Mouse (Mus musculus): ENCODE measurements around the gene Dnajc4. TPM values are rescaled to one million over a fixed set of nuclear protein-coding genes. Genes with fewer than 3 reads are reported as not detected.
A peak's percentile ranks its signal among the peaks of the same experiment; 100 is the strongest.

Dnajc4 gene
- polyA plus RNA-seq, 1 experiment from 2014 or later = 23.3 TPM

GRCm38 (mm10) chr19:6979486-6980380 is 12.6 kb downstream of the Dnajc4 start:
- peak overlapping the region; percentile 85 for H3K27ac ChIP-seq (ENCODE audit: low read depth)
- H3K4me3 ChIP-seq (ENCODE audit: low read depth, low read length) = peak overlapping the region; percentile 70
- H3K27me3 ChIP-seq (replicated peaks; ENCODE audit: control insufficient read depth, insufficient read depth, low read length) = no peaks in the 10 kb centered on the region
- peak; percentile 86 for ATAC-seq (replicated peaks; ENCODE audit: low FRiP score, low TSS enrichment, low read depth)
- H3K9ac ChIP-seq (ENCODE audit: low read length) = peak overlapping the region; percentile 82
- H3K36me3 ChIP-seq (ENCODE audit: control insufficient read depth, insufficient read depth, low read length) = peaks cover 45% of the 10 kb centered on the region
- no peaks in the 10 kb centered on the region for H3K9me3 ChIP-seq (ENCODE audit: control insufficient read depth, low read length)
- DNase-seq (ENCODE audit: low spot score) = peak; percentile 100
- H3K4me1 ChIP-seq (replicated peaks; ENCODE audit: control insufficient read depth, insufficient read depth, low read length) = peaks cover 27% of the 10 kb centered on the region
- peak overlapping the region; percentile 82 for H3K4me2 ChIP-seq (ENCODE audit: low read length)
- WGBS = under 1% methylated on average over 59 of the region's 59 CpGs

- WGBS = 11% methylated on average over 11 of the region's 11 CpGs
- peak overlapping the region; percentile 70 for H3K4me3 ChIP-seq (ENCODE audit: low read depth, low read length)
- peaks cover 41% of the 10 kb centered on the region for H3K36me3 ChIP-seq (ENCODE audit: control insufficient read depth, insufficient read depth, low read length)
- peaks cover 27% of the 10 kb centered on the region for H3K4me1 ChIP-seq (replicated peaks; ENCODE audit: control insufficient read depth, insufficient read depth, low read length)
- peak; percentile 66 for DNase-seq (ENCODE audit: low spot score)
- no peak for ATAC-seq (replicated peaks; ENCODE audit: low FRiP score, low TSS enrichment, low read depth)
- peak overlapping the region; percentile 10 for H3K27ac ChIP-seq (ENCODE audit: low read depth)
- no peaks in the 10 kb centered on the region for H3K27me3 ChIP-seq (replicated peaks; ENCODE audit: control insufficient read depth, insufficient read depth, low read length)
- peak overlapping the region; percentile 38 for H3K9ac ChIP-seq (ENCODE audit: low read length)
- H3K9me3 ChIP-seq (ENCODE audit: control insufficient read depth, low read length) = no peaks in the 10 kb centered on the region
- H3K4me2 ChIP-seq (ENCODE audit: low read length) = peak overlapping the region; percentile 82
Measured at GRCm38 (mm10) chr19:6979001-6979479, 13.3 kb downstream of the Dnajc4 start.

- no peaks in the 10 kb centered on the region for H3K27me3 ChIP-seq (replicated peaks; ENCODE audit: control insufficient read depth, insufficient read depth, low read length)
- DNase-seq (ENCODE audit: low spot score) = no peak
- peak overlapping the region; percentile 70 for H3K4me3 ChIP-seq (ENCODE audit: low read depth, low read length)
- H3K9ac ChIP-seq (ENCODE audit: low read length) = peak overlapping the region; percentile 38
- H3K4me1 ChIP-seq (replicated peaks; ENCODE audit: control insufficient read depth, insufficient read depth, low read length) = peaks cover 27% of the 10 kb centered on the region
- H3K27ac ChIP-seq (ENCODE audit: low read depth) = peak overlapping the region; percentile 10
- 35% methylated on average over 3 of the region's 3 CpGs for WGBS
- H3K9me3 ChIP-seq (ENCODE audit: control insufficient read depth, low read length) = no peaks in the 10 kb centered on the region
- peak overlapping the region; percentile 82 for H3K4me2 ChIP-seq (ENCODE audit: low read length)
- H3K36me3 ChIP-seq (ENCODE audit: control insufficient read depth, insufficient read depth, low read length) = peaks cover 37% of the 10 kb centered on the region
- no peak for ATAC-seq (replicated peaks; ENCODE audit: low FRiP score, low TSS enrichment, low read depth)
Measured at GRCm38 (mm10) chr19:6978639-6978974, 13.8 kb downstream of the Dnajc4 start.

GRCm38 (mm10) chr19:6977759-6978638 is 14.4 kb downstream of the Dnajc4 start:
- H3K9ac ChIP-seq (ENCODE audit: low read length) = peak overlapping the region; percentile 38; the same call in 1 of the 2 replicates
- WGBS = 76% methylated on average over 13 of the region's 13 CpGs

GRCm38 (mm10) chr19:6975537-6976521 is 16.5 kb downstream of the Dnajc4 start, which contains the start of gene Plcb3:
Gene Plcb3 (minus strand): TSS chr19:6976470.
- peak within 1 kb of the TSS; percentile 81 for H3K9ac ChIP-seq (ENCODE audit: low read length)
- no peaks in the 10 kb centered on the region for H3K9me3 ChIP-seq (ENCODE audit: control insufficient read depth, low read length)
- peak within 1 kb of the TSS; percentile 98 for H3K4me3 ChIP-seq (ENCODE audit: low read depth, low read length)
- peak within 1 kb of the TSS; percentile 92 for H3K4me2 ChIP-seq (ENCODE audit: low read length)
- H3K36me3 ChIP-seq (ENCODE audit: control insufficient read depth, insufficient read depth, low read length) = peaks cover 22% of the 10 kb centered on the region
- peaks cover 36% of the 10 kb centered on the region for H3K4me1 ChIP-seq (replicated peaks; ENCODE audit: control insufficient read depth, insufficient read depth, low read length)
- peak within 1 kb of the TSS; percentile 86 for H3K27ac ChIP-seq (ENCODE audit: low read depth)
- DNase-seq (ENCODE audit: low spot score) (peak; percentile 79), ATAC-seq (replicated peaks; ENCODE audit: low FRiP score, low TSS enrichment, low read depth) (no peak)
- no peaks in the 10 kb centered on the region for H3K27me3 ChIP-seq (replicated peaks; ENCODE audit: control insufficient read depth, insufficient read depth, low read length)
- 2% methylated on average over 16 of the region's 16 CpGs for WGBS

More at GRCm38 (mm10) chr19:6977759-6978638, 14.4 kb downstream of the Dnajc4 start:
- ATAC-seq (replicated peaks; ENCODE audit: low FRiP score, low TSS enrichment, low read depth) = no peak
- H3K4me1 ChIP-seq (replicated peaks; ENCODE audit: control insufficient read depth, insufficient read depth, low read length) = peaks cover 27% of the 10 kb centered on the region
- DNase-seq (ENCODE audit: low spot score) = no peak
- H3K4me3 ChIP-seq (ENCODE audit: low read depth, low read length) = peak overlapping the region; percentile 70; the same call in 1 of the 2 replicates
- no peaks in the 10 kb centered on the region for H3K27me3 ChIP-seq (replicated peaks; ENCODE audit: control insufficient read depth, insufficient read depth, low read length)
- H3K4me2 ChIP-seq (ENCODE audit: low read length) = peak overlapping the region; percentile 82
- peak overlapping the region; percentile 10; the same call in 1 of the 2 replicates for H3K27ac ChIP-seq (ENCODE audit: low read depth)
- H3K9me3 ChIP-seq (ENCODE audit: control insufficient read depth, low read length) = no peaks in the 10 kb centered on the region
- H3K36me3 ChIP-seq (ENCODE audit: control insufficient read depth, insufficient read depth, low read length) = peaks cover 32% of the 10 kb centered on the region

GRCm38 (mm10) chr19:6974211-6975205 is 17.9 kb downstream of the Dnajc4 start, which contains the start of gene Ppp1r14b:
Gene Ppp1r14b (plus strand): TSS chr19:6974968.
- Histone ChIP-seq H3K27me3 (replicated peaks; ENCODE audit: control insufficient read depth, insufficient read depth, low read length) (no peaks in the 10 kb centered on the region), H3K4me2 (ENCODE audit: low read length) (peak within 1 kb of the TSS; percentile 92), H3K9ac (ENCODE audit: low read length) (peak within 1 kb of the TSS; percentile 81), H3K4me1 (replicated peaks; ENCODE audit: control insufficient read depth, insufficient read depth, low read length) (peaks cover 47% of the 10 kb centered on the region), H3K36me3 (ENCODE audit: control insufficient read depth, insufficient read depth, low read length) (peaks cover 22% of the 10 kb centered on the region), H3K4me3 (ENCODE audit: low read depth, low read length) (peak within 1 kb of the TSS; percentile 98), H3K9me3 (ENCODE audit: control insufficient read depth, low read length) (no peaks in the 10 kb centered on the region), H3K27ac (ENCODE audit: low read depth) (peak within 1 kb of the TSS; percentile 86)
- WGBS = 1% methylated on average over 70 of the region's 84 CpGs
- DNase-seq (ENCODE audit: low spot score) (peak; percentile 93), ATAC-seq (replicated peaks; ENCODE audit: low FRiP score, low TSS enrichment, low read depth) (peak; percentile 54)

GRCm38 (mm10) chr19:6973581-6974190 is 18.7 kb downstream of the Dnajc4 start:
- H3K36me3 ChIP-seq (ENCODE audit: control insufficient read depth, insufficient read depth, low read length) = peaks cover 22% of the 10 kb centered on the region
- 34% methylated on average over 12 of the region's 12 CpGs for WGBS

More at GRCm38 (mm10) chr19:6973581-6974190, 18.7 kb downstream of the Dnajc4 start:
- H3K4me3 ChIP-seq (ENCODE audit: low read depth, low read length) = peak overlapping the region; percentile 98
- H3K4me2 ChIP-seq (ENCODE audit: low read length) = peak overlapping the region; percentile 92
- peaks cover 41% of the 10 kb centered on the region for H3K4me1 ChIP-seq (replicated peaks; ENCODE audit: control insufficient read depth, insufficient read depth, low read length)
- peak overlapping the region; percentile 81 for H3K9ac ChIP-seq (ENCODE audit: low read length)
- no peaks in the 10 kb centered on the region for H3K9me3 ChIP-seq (ENCODE audit: control insufficient read depth, low read length)
- no peak overlapping the region for H3K27ac ChIP-seq (ENCODE audit: low read depth)
- no peak for ATAC-seq (replicated peaks; ENCODE audit: low FRiP score, low TSS enrichment, low read depth)
- H3K27me3 ChIP-seq (replicated peaks; ENCODE audit: control insufficient read depth, insufficient read depth, low read length) = no peaks in the 10 kb centered on the region
- no peak for DNase-seq (ENCODE audit: low spot score)
